Mouse (Mus musculus) heart, embryonic 13.5 days (tissue): ENCODE results near the gene Cmtr1. TPM values are rescaled to one million over a fixed set of nuclear protein-coding genes. Genes with fewer than 3 reads are reported as not detected.
"Not testable (repeated sequence)": the region's sequence is repeated elsewhere in the genome, so short reads cannot be mapped to it uniquely, and the experiment has no call there.

Experiments used
- ATAC-seq: fragments of 200-750 bp; cut with Nextera tagmentation; 2 replicates; pipeline ENCODE4 v1.8.0; 2017; ENCODE audit warnings: moderate TSS enrichment; ENCODE audit not compliant: insufficient number of reproducible peaks, low FRiP score, low TSS enrichment; ENCODE audit errors: extremely low read depth
- H3K27ac ChIP-seq: fragments of 300-500 bp; sonication (generic); replicated peaks from 2 replicates; pipeline ENCODE4 v1.5.1; 2015; ENCODE audit warnings: moderate library complexity, mild to moderate bottlenecking, inconsistent platforms
- H3K27me3 ChIP-seq: fragments of 300-500 bp; sonication (generic); replicated peaks from 2 replicates; pipeline ENCODE4 v1.6.1; 2015; ENCODE audit warnings: mild to moderate bottlenecking, inconsistent platforms
- H3K36me3 ChIP-seq: fragments of 300-500 bp; sonication (generic); 2 replicates; pipeline ENCODE4 v1.6.1; 2015; ENCODE audit warnings: mild to moderate bottlenecking, inconsistent platforms
- H3K4me1 ChIP-seq: fragments of 300-500 bp; sonication (generic); 2 replicates; pipeline ENCODE4 v1.6.1; 2015; ENCODE audit warnings: inconsistent platforms
- H3K4me2 ChIP-seq: fragments of 300-500 bp; sonication (generic); 2 replicates; pipeline ENCODE4 v1.6.1; 2015; ENCODE audit warnings: inconsistent platforms, mild to moderate bottlenecking, moderate library complexity
- H3K4me3 ChIP-seq: fragments of 300-500 bp; sonication (generic); 2 replicates; pipeline ENCODE4 v1.5.1; 2015; ENCODE audit warnings: moderate library complexity, mild to moderate bottlenecking, inconsistent platforms
- H3K9ac ChIP-seq: fragments of 300-500 bp; sonication (generic); 2 replicates; pipeline ENCODE4 v1.6.1; 2015; ENCODE audit warnings: inconsistent platforms, mild to moderate bottlenecking, moderate library complexity
- H3K9me3 ChIP-seq: fragments of 300-500 bp; sonication (generic); 2 replicates; pipeline ENCODE4 v1.6.1; 2016; ENCODE audit warnings: inconsistent platforms
- WGBS: fragments of 180-500 bp; shearing (Covaris S2); methylation state at CpG from one replicate; pipeline ENCODE4 v1.1.7; 2015; ENCODE audit warnings: mixed read lengths; 5-methylcytosine and 5-hydroxymethylcytosine counted together
- polyA plus RNA-seq: library from polyadenylated mRNA; unstranded; fragments of >200 nt; fragmentation: Nextera tagmentation; extraction: Ambion mirVana; gene quantifications from 2 replicates; pipeline ENCODE4 v1.2.1, GENCODE M21; 2015

The Cmtr1 gene
- 87.9 and 91.2 TPM in 2 replicates for polyA plus RNA-seq

GRCm38 (mm10) chr17:29660076-29660761 lies at the start of gene Cmtr1:
TSS of gene Cmtr1 (plus strand) at chr17:29660595.
- Histone ChIP-seq H3K4me2 (peak within 1 kb of the TSS; percentile 93), H3K36me3 (peaks cover 22% of the 10 kb centered on the region), H3K9me3 (no peaks in the 10 kb centered on the region), H3K4me1 (peaks cover 27% of the 10 kb centered on the region), H3K9ac (peak within 1 kb of the TSS; percentile 96), H3K4me3 (peak within 1 kb of the TSS; percentile 81), H3K27me3 (no peaks in the 10 kb centered on the region), H3K27ac (peak within 1 kb of the TSS; percentile 89)
- WGBS: 1% methylated on average over 41 of the region's 41 CpGs
- peak; percentile 92 for ATAC-seq

DNA sequence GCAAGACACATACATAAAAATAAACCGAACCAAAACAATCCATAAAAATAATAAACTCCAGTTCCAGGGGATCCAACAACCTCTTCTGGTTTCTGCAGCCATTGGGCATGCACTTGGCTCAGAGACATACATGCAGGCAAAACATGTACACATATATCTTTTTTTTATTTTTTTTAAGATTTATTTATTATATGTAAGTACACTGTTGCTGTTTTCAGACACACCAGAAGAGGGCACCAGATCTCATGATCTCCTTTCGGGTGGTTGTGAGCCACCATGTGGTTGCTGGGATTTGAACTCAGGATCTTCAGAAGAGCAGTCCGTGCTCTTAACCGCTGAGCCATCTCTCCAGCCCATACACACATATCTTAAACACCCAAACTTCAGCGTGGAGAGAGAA lies 46.9 kb upstream of the Cmtr1 start:
- H3K9me3 ChIP-seq, H3K4me2 ChIP-seq, H3K4me3 ChIP-seq, H3K9ac ChIP-seq, H3K27me3 ChIP-seq, ATAC-seq, H3K27ac ChIP-seq: not testable (repeated sequence)
- WGBS: 84% methylated on average over 5 of the region's 5 CpGs
- Histone ChIP-seq H3K36me3 (peaks cover 16% of the 10 kb centered on the region), H3K4me1 (peaks cover 43% of the 10 kb centered on the region)

- ATAC-seq: peak; percentile 66; the same call in 1 of the 2 replicates
- peak within 1 kb of the TSS; percentile 98 for H3K9ac ChIP-seq
- no peaks in the 10 kb centered on the region for H3K27me3 ChIP-seq
- peaks cover 43% of the 10 kb centered on the region for H3K4me1 ChIP-seq
- H3K4me2 ChIP-seq: peak within 1 kb of the TSS; percentile 89
- WGBS: 2% methylated on average over 52 of the region's 52 CpGs
- peak within 1 kb of the TSS; percentile 89 for H3K4me3 ChIP-seq
- H3K27ac ChIP-seq: peak within 1 kb of the TSS; percentile 96
- peaks cover 19% of the 10 kb centered on the region for H3K36me3 ChIP-seq
- no peaks in the 10 kb centered on the region for H3K9me3 ChIP-seq
Observed at GRCm38 (mm10) chr17:29614115-29615023, 46.0 kb upstream of the Cmtr1 start, which contains the start of the genes Rnf8 and Gm28043. TSS of gene Rnf8 (plus strand) at chr17:29614790. TSS of gene Gm28043 (plus strand) at chr17:29614876.

DNA sequence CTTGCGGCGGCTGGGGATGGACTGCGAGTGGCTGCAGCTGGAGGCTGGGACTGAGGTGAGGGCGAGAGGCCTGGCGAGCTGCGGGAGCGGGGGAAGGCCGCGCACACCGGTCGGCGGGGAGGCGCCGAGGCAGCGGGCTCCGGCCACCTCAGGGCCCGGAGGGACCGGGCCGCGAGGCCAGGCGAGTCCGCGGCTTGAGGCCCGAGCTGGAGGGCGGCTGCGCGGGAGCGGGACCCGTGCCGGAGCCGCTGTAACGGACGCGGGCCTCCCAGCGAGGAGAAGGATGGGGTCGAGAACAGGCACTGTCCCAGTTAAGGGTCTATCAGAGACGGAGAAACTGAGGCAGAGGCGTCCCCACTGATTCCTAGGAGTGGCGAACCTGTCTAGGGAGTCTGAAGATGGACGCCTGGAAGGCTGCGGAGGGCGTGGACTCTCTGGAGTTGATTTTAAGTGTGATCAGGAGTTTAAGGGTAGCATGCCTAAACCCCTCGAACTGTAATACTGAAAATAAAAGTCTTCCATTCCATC lies 45.3 kb upstream of the Cmtr1 start:
- peak; percentile 27; the same call in 1 of the 2 replicates for ATAC-seq
- Histone ChIP-seq H3K36me3 (peaks cover 26% of the 10 kb centered on the region), H3K27me3 (no peaks in the 10 kb centered on the region), H3K27ac (peak overlapping the region; percentile 96), H3K4me3 (peak overlapping the region; percentile 89), H3K4me1 (peaks cover 43% of the 10 kb centered on the region), H3K4me2 (peak overlapping the region; percentile 89), H3K9ac (peak overlapping the region; percentile 98), H3K9me3 (no peaks in the 10 kb centered on the region)
- under 1% methylated on average over 43 of the region's 43 CpGs for WGBS

DNA sequence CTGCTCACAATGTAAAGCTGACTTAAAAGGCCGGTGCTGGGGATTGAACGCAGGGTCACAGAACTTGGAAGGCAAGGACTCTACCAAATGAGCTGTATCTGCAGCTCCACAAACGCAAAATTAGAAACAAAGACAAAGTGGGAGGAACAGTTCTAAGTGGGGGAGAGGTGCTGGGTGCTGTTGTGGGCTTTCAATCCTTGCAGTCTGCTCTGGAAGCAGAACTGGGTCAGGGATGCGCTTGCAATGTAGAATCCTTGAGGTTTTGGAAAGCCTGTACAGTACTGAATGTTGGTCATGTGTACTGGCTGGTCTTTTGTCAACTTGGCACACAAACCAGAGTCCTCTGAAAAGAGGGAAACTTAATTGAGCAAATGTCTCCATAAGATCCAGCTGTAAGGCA lies 44.8 kb upstream of the Cmtr1 start:
- H3K4me2 ChIP-seq: peak overlapping the region; percentile 89
- H3K9me3 ChIP-seq: no peaks in the 10 kb centered on the region
- WGBS: 13% methylated on average over 4 of the region's 4 CpGs
- H3K4me3 ChIP-seq: peak overlapping the region; percentile 89
- peaks cover 30% of the 10 kb centered on the region for H3K36me3 ChIP-seq
- peak overlapping the region; percentile 98 for H3K9ac ChIP-seq
- H3K27ac ChIP-seq: peak overlapping the region; percentile 96
- H3K27me3 ChIP-seq: no peaks in the 10 kb centered on the region
- H3K4me1 ChIP-seq: peaks cover 43% of the 10 kb centered on the region
- no peak for ATAC-seq

DNA sequence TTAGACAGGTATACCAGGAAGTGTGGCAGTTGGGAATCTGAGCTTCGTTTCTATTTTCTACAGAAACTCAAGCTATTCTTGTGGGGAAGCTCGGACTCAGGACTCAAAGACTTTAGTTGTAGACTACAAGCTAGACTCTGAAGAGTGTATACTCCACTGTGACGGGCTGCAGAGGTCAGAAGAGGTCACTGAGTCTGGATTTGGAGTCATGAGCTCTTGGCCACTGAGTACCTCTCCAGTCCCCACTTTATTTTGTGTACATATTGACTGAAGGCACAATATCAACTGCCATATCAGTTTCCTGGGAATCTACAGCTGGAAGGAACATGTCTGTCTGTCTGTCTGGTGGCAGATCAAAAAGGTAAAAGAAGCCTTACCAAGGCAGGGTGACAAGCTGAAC lies 41.2 kb upstream of the Cmtr1 start:
- H3K27ac ChIP-seq: no peak overlapping the region
- no peak overlapping the region for H3K4me3 ChIP-seq
- H3K4me2 ChIP-seq: no peak overlapping the region
- ATAC-seq: no peak
- H3K36me3 ChIP-seq: peaks cover 66% of the 10 kb centered on the region
- no peaks in the 10 kb centered on the region for H3K27me3 ChIP-seq
- WGBS: 70% methylated on average over 3 of the region's 3 CpGs
- no peaks in the 10 kb centered on the region for H3K9me3 ChIP-seq
- H3K4me1 ChIP-seq: peaks cover 27% of the 10 kb centered on the region
- no peak overlapping the region for H3K9ac ChIP-seq

- Histone ChIP-seq H3K4me3 (no peak overlapping the region), H3K4me1 (no peaks in the 10 kb centered on the region), H3K27ac (no peak overlapping the region), H3K27me3 (no peaks in the 10 kb centered on the region), H3K9me3 (no peaks in the 10 kb centered on the region), H3K9ac (no peak overlapping the region), H3K36me3 (peaks cover 98% of the 10 kb centered on the region), H3K4me2 (no peak overlapping the region)
- no peak for ATAC-seq
- 92% methylated on average over 8 of the region's 8 CpGs for WGBS
Observed at GRCm38 (mm10) chr17:29623488-29623887, 36.9 kb upstream of the Cmtr1 start.

DNA sequence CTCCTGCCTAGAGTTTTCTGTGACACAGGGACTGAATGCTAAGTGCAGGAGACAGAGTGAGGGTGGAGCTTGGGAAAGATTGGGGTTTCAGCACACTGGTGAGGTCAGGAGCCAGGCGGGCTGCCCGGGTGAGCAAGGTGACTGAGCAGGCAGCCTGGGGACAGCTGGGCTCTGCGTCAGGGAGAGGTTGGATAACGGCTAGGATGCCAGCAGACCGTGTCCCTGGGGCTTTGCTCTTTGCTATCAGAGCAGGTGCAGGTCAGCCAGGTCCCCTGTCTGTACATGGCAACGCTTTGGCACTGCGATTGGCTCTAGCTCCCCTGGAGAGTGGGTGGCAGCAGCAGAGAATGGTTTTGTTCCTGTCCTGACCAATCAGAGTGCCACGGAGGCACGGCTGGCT lies 33.1 kb upstream of the Cmtr1 start:
- Histone ChIP-seq H3K27me3 (no peaks in the 10 kb centered on the region), H3K9ac (no peak overlapping the region), H3K4me3 (no peak overlapping the region), H3K27ac (no peak overlapping the region), H3K4me1 (no peaks in the 10 kb centered on the region; the same call in 1 of the 2 replicates), H3K9me3 (no peaks in the 10 kb centered on the region), H3K36me3 (peaks cover 99% of the 10 kb centered on the region), H3K4me2 (no peak overlapping the region)
- whole genome bisulfite sequencing: 92% methylated on average over 9 of the region's 9 CpGs
- ATAC-seq: no peak

- Histone ChIP-seq H3K4me2 (no peak overlapping the region), H3K27ac (no peak overlapping the region), H3K9me3 (no peaks in the 10 kb centered on the region), H3K9ac (no peak overlapping the region), H3K4me3 (no peak overlapping the region), H3K36me3 (peaks cover 99% of the 10 kb centered on the region), H3K27me3 (no peaks in the 10 kb centered on the region), H3K4me1 (no peaks in the 10 kb centered on the region; the same call in 1 of the 2 replicates)
- no peak for ATAC-seq
- 76% methylated on average over 5 of the region's 5 CpGs for WGBS
Observed at GRCm38 (mm10) chr17:29628946-29629345, 31.4 kb upstream of the Cmtr1 start.

DNA sequence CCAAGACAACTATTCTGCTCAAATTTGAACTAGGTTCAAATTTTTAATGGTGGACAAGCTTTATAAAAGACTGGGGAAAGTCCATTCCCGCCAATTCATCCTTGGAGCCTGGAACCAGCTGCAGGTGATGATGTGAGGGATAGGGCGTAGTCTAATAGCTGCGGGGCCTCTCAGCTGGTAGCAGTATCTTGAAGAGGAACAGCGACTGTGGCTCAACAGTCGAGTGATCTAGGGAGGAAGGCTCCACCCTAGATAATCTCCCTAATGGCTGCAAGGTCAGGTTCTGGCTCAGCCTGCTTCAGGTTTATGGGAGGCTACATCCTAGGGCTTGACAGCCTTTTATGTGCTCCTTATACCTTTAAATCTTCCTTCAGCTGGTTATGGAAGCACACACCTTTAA lies 30.8 kb upstream of the Cmtr1 start:
- no peak for ATAC-seq
- no peak overlapping the region for H3K27ac ChIP-seq
- whole genome bisulfite sequencing: 54% methylated on average over 5 of the region's 5 CpGs

DNA sequence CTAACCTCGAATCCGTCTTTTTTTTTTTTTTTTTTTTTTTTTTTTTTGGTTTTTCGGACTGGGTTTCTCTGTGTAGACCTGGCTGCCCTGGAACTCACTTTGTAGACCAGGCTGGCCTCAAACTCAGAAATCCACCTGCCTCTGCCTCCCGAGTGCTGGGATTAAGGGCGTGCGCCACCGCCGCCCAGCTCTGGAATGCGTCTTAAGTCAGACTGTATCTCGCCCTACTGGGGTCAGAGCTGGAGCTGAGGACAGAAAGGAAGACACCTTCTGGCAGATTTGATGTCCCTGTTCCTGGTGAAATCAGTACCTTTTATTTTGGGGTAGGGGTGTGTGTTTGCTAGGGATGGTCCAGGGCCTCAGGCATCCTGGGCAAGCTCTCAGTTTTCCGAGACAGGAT lies 28.1 kb upstream of the Cmtr1 start:
- H3K9me3 ChIP-seq: no peaks in the 10 kb centered on the region
- H3K4me2 ChIP-seq: no peak overlapping the region
- WGBS: 86% methylated on average over 11 of the region's 11 CpGs
- no peaks in the 10 kb centered on the region for H3K27me3 ChIP-seq
- peaks cover 9% of the 10 kb centered on the region for H3K4me1 ChIP-seq
- H3K27ac ChIP-seq: no peak overlapping the region
- peaks cover 99% of the 10 kb centered on the region for H3K36me3 ChIP-seq
- H3K4me3 ChIP-seq: no peak overlapping the region
- no peak overlapping the region for H3K9ac ChIP-seq
- no peak for ATAC-seq

More for the DNA sequence above, 30.8 kb upstream of the Cmtr1 start:
- Histone ChIP-seq H3K4me2 (no peak overlapping the region), H3K4me3 (no peak overlapping the region), H3K27me3 (no peaks in the 10 kb centered on the region), H3K36me3 (peaks cover 99% of the 10 kb centered on the region), H3K9ac (no peak overlapping the region), H3K9me3 (no peaks in the 10 kb centered on the region), H3K4me1 (no peaks in the 10 kb centered on the region; the same call in 1 of the 2 replicates)
